Mouse (Mus musculus) lung, postnatal 0 days (tissue): ENCODE results near the gene Abcf2.

Experiments used
- CTCF ChIP-seq: IDR thresholded peaks from 2 replicates; pipeline ENCODE4 v1.5.1; 2016; ENCODE audit warnings: antibody characterized with exemption, mild to moderate bottlenecking
- EP300 ChIP-seq: IDR thresholded peaks from 2 replicates; pipeline ENCODE4 v1.6.1; 2016; ENCODE audit warnings: antibody characterized with exemption, mild to moderate bottlenecking, control low read depth

DNA sequence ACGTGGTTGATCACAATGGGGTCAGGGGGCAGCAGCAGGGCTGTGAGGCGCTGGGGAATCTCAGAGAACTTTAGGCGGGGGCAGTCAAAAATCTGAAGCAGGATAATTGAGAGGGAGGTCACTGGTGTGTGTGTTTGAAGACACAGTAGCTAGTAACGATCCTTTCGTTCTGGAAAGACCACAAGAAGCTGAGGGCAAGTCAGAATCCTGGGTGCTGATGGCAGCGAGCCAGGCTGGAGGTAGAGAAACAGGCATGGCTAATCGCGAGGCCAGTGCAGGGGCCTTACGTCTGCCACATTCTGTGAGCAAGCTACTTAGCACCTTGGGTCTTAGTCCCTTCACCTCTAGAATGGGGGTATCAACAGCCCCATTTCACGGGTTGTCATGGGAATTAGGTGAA lies 16.7 kb upstream of the Abcf2 start:
- TF ChIP-seq CTCF (no peak), EP300 (no peak)
